Comparison of ENCODE assay signal across 10 mouse cellular contexts in genomic region chr2:144133806-144134574, GRCm38 (mm10).
A peak's percentile ranks its signal among the peaks of the same experiment; 100 is the strongest.
DNase-seq lines count a peak whose midpoint lies in the region; ATAC-seq lines count a peak whose summit lies in the region.
"Had no signal": no experiment of that assay in that cellular context is flagged by ENCODE, and none has a peak within 500 bp of the region (broad histone marks: within the 10 kb centered on the region; RNA-seq: fewer than 3 reads in every experiment).

No protein-coding gene starts in this region.

- no peak overlapping the region for H3K4me3 ChIP-seq in kidney, embryonic 15.5 days (replicated peaks)
- H3K4me3 ChIP-seq in limb, embryonic 10.5 days = no peak overlapping the region
- H3K4me3 ChIP-seq: hindbrain, embryonic 13.5 days; liver, embryonic 15.5 days had no signal

- no peaks in the 10 kb centered on the region for H3K9me3 ChIP-seq in kidney, embryonic 15.5 days (replicated peaks)
- H3K9me3 ChIP-seq in limb, embryonic 10.5 days (replicated peaks) = no peaks in the 10 kb centered on the region
- H3K9me3 ChIP-seq: hindbrain, embryonic 13.5 days; liver, embryonic 15.5 days had no signal

- DNase-seq in embryo, embryonic 10.5 days (ENCODE audit: low spot score) = peak; percentile 16
- DNase-seq in embryo, embryonic 10 days (ENCODE audit: low spot score) = no peak
- no peak for DNase-seq in kidney, postnatal 36 days
- peak; percentile 8 for DNase-seq in embryo, embryonic 9.5 days (ENCODE audit: extremely low spot score)
- no peak for DNase-seq in limb, embryonic 10.5 days (ENCODE audit: low spot score)
- DNase-seq in cerebellum, adult 9-10 months = no peak

- 0 out of 2 replicates have a peak overlapping the region, but pooled peaks have one; percentile 1 for H3K4me2 ChIP-seq in kidney, embryonic 15.5 days
- H3K4me2 ChIP-seq: hindbrain, embryonic 13.5 days; liver, embryonic 15.5 days had no signal

- no peaks in the 10 kb centered on the region for H3K36me3 ChIP-seq in kidney, embryonic 15.5 days
- H3K36me3 ChIP-seq in limb, embryonic 10.5 days = no peaks in the 10 kb centered on the region
- H3K36me3 ChIP-seq: hindbrain, embryonic 13.5 days; liver, embryonic 15.5 days had no signal

- H3K27ac ChIP-seq in kidney, embryonic 15.5 days = peak overlapping the region; percentile 61
- peak overlapping the region; percentile 50; the same call in 1 of the 2 replicates for H3K27ac ChIP-seq in limb, embryonic 10.5 days
- H3K27ac ChIP-seq: hindbrain, embryonic 13.5 days; liver, embryonic 15.5 days had no signal

- H3K9ac ChIP-seq in kidney, embryonic 15.5 days = no peak overlapping the region
- H3K9ac ChIP-seq: hindbrain, embryonic 13.5 days; liver, embryonic 15.5 days had no signal

- 36% methylated on average over 14 of the region's 14 CpGs for WGBS in kidney, embryonic 15.5 days
- 74% methylated on average over 14 of the region's 14 CpGs for WGBS in limb, embryonic 10.5 days

- no peaks in the 10 kb centered on the region for H3K27me3 ChIP-seq in kidney, embryonic 15.5 days
- no peaks in the 10 kb centered on the region for H3K27me3 ChIP-seq in limb, embryonic 10.5 days (ENCODE audit: low read depth, poor library complexity, severe bottlenecking)
- H3K27me3 ChIP-seq: hindbrain, embryonic 13.5 days; liver, embryonic 15.5 days had no signal

- H3K4me1 ChIP-seq in kidney, embryonic 15.5 days = peaks cover 11% of the 10 kb centered on the region
- peaks cover 16% of the 10 kb centered on the region for H3K4me1 ChIP-seq in limb, embryonic 10.5 days
- H3K4me1 ChIP-seq: hindbrain, embryonic 13.5 days; liver, embryonic 15.5 days had no signal

- peak; percentile 59 for ATAC-seq in kidney, embryonic 15.5 days (replicated peaks; ENCODE audit: low FRiP score)
- ATAC-seq in erythroid progenitor cell, adult 5-6 weeks (replicated peaks; ENCODE audit: low FRiP score, poor library complexity, severe bottlenecking) = no peak

Comparison
In these comparisons a context has a peak if more than half of its experiments do, and no peak if none do; other contexts are left out.
1. DNase-seq: peak in embryo, embryonic 10.5 days (single experiment) and embryo, embryonic 9.5 days (single experiment); none in embryo, embryonic 10 days (single experiment), kidney, postnatal 36 days (0 of 2), limb, embryonic 10.5 days (single experiment) and cerebellum, adult 9-10 months (single experiment).